Mouse (Mus musculus) erythroid progenitor cell, adult 5-6 weeks (primary cell): Measurements from ENCODE around the gene Mras. TPM values are rescaled to one million over a fixed set of nuclear protein-coding genes. Genes with fewer than 3 reads are reported as not detected.

Experiments used
- ATAC-seq: replicated peaks from 2 replicates; pipeline ENCODE4 v1.8.0; 2016; ENCODE audit warnings: moderate number of reproducible peaks, mild to moderate bottlenecking, moderate TSS enrichment, inconsistent platforms; ENCODE audit not compliant: poor library complexity, low FRiP score, severe bottlenecking
- total RNA-seq, 2 experiments: library from RNA; stranded (forward) in 1 of 2; stranded (reverse) in 1 of 2; fragments of 150-400 nt in 1 of 2; fragments of 186-747, 209-891 nt in 1 of 2; gene quantifications; 2 replicates each; pipeline versions ENCODE4 v1.2.3 to v1.2.4; 2015 to 2017; ENCODE audit warnings: low replicate concordance in 2 of 2

Mras gene
- total RNA-seq, 2 experiments from 2014 or later, result 0.08 to 14.3 TPM

DNA sequence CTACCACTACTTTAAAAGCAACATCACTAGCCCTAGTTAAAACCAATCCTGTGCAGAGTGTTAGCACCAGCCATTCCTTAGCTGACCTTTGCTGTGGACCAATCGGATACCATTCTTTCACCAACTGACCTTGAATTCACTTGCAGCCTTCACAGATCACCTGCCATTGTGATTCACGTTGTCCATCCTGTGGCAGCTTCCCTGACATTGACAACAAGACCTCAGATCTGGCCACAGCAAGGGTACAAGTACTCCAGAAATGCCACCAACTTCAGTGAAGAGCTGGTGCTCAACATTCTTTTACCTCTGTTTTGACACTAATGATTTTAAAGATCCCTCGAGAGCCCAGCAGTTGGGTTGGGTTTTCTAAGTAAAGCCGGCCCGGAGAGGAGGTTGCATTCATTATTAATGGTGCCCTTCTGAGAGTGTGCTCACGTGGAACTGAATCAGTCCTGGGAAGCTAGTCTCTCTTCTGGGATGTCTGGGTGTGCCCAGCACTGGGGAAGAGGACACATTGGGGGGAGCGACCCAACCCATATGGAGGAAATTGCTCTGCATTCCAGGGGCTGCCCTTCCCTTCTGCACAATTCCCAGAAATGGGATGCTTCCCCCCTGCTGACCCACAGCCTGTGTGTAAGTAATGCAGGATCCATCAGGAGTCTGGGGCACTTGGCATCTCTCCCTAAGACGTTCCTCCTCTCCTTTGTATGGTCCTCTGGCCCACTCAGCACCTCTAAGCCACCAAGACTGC, 17.1 kb downstream of the Mras start:
- ATAC-seq, result no peak

DNA sequence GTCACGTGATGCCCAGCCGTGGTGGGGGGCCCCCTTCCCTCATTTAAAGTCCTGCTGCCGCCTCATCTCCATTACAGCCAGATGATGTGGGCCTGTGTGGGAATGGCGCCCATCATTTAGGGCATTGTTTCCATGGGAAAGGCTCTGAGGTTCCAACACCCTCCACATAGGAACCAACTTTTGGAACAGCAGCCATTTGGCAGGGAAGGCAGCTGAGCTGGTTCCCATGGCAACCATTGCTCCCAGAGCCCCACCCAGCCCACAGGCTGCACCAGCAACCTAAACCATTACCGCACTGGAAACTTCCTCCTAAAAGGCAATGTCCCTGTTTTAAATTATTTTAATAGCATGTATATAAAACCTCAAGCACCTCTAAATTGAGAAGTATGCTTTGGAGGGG, 18.8 kb downstream of the Mras start:
- no peak for ATAC-seq

- no peak for ATAC-seq
Measured at GRCm38 (mm10) chr9:99417288-99417846, 19.8 kb downstream of the Mras start.

DNA sequence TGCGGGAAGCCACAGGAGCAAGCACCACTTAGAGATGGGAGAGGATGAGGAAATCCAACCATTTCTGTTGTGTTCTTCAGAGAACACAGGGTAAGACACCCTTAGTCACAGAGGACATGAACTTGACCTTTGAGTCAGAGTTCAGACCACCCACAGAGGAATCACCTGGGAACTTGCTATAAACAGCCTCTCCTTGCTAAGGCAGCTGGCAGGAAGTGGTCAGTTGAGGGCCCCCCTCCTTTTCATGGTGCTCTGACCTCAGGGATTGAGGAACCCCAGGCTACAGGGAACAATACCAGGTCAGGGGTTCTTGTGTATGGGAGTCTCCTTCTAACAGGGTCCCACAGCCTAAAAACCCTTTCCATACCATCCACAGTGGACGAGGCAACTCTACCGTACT, 20.4 kb downstream of the Mras start:
- no peak for ATAC-seq

- no peak for ATAC-seq
Measured at GRCm38 (mm10) chr9:99411785-99412184, 25.4 kb downstream of the Mras start.

DNA sequence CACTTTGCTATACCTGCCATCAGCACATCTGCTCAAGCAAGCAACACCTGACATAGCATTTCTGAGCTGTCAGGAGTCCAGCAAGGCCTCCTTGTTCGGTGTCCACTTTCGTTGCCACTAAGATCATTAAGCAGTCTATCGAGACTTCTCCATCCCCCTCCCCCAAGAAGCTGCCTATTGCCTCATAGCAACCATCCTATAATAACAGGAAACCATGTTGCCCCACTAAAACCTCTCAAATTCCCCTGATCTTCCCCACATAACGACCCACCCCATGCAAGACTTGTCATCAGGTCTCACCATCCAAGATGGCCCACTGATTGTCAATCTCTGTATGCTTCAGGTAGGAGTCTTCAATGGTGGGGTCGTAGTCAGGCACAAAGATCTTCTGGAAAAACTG, 26.1 kb downstream of the Mras start:
- ATAC-seq, result no peak

- ATAC-seq, result no peak
Measured at GRCm38 (mm10) chr9:99409280-99409679, 27.9 kb downstream of the Mras start.

DNA sequence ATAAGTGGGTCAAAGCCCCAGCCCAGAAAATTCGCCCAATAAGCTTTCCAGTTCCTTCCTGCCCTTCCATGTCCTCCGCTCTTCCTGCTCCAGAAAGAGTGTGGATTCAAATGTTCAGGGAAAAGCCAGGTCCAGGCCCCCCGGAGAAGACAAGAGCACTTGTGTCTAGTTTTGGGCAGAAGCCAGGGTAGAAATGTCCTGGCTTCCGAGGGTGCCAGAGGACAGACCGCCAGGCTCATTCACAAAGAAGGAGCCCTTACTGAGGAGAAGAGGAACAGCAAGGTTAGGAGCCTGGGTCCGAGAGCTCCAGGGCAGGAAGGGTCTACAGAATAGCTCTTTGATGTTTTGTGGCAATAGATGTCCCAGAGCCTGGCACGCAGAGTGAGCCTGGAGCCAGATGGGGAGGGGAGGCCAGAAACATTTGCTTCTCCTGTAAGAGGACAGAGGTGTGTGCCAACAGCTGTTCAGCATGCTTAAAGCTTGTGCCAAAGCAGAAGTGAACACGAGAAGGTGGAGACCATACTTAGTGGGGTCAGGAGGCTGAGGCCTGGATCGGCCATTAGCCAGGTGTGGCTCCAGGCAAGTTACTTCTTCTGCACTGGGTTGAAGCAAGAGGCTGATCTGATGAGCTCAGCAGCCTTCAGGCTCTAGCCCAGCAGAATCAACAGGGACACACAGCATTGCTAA, 35.8 kb downstream of the Mras start:
- ATAC-seq, result no peak

- ATAC-seq, result no peak
Measured at GRCm38 (mm10) chr9:99400781-99401180, 36.4 kb downstream of the Mras start.

DNA sequence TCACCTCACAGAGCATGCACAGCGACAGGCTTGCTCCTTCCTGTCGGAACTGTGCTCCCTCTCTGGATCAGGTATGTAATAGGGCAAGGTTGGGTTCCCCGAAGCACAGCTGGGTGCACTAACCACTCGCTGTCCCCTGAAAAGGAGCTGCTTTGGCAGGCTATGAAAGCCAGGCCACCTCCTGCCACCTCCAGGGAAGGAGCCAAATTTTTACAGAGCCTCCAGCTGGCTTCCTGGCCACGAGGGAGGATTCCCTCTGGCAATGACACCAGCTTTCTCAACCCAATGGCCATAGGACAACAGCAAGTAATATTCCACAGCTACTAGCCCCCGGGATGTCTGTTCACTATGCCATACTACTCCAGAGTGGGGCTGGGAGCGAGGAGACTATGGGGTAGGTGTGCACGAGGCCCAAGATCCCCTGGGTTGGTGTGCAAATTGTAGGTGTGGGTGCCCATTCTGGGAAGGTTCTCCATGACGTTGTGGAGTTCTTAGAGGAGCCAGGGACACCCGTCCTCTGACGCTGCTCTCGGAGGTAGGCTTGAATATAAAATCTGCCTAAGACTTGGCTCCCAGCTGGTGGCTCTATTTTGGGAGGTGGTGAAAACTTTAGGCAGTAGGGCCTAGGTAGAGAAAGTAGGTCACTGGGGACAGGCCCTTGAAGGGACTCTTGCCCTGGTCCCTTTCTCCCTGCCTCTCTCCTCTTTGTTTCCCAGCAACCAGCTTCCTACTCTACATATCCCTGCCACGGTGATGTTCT, 39.9 kb downstream of the Mras start:
- ATAC-seq, result no peak

GRCm38 (mm10) chr9:99394366-99394765, 42.8 kb downstream of the Mras start:
- ATAC-seq, result no peak

GRCm38 (mm10) chr9:99393146-99393545, 44.0 kb downstream of the Mras start:
- ATAC-seq, result no peak

GRCm38 (mm10) chr9:99391557-99391956, 45.6 kb downstream of the Mras start:
- no peak for ATAC-seq

- ATAC-seq, result no peak
Measured at GRCm38 (mm10) chr9:99390716-99391115, 46.5 kb downstream of the Mras start.

DNA sequence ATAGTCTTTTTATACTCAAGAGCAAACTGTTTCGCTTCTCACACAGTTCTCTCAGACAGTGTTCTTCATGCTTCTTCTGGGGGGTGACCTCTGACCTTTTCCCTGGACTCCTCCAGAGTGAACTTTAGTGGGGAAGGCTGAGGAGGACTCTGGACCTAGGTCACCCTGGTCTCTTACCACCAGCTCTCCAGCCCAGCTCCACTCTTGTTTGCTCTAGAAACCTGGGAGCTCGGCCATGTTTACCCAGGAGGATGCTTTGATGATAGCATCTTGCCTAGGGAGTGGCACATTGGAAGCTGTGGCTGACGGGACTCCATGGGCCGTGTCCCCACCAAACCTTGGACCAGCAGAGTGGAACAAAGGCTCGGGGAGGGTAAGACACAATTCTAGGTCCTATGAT, 47.0 kb downstream of the Mras start:
- no peak for ATAC-seq

DNA sequence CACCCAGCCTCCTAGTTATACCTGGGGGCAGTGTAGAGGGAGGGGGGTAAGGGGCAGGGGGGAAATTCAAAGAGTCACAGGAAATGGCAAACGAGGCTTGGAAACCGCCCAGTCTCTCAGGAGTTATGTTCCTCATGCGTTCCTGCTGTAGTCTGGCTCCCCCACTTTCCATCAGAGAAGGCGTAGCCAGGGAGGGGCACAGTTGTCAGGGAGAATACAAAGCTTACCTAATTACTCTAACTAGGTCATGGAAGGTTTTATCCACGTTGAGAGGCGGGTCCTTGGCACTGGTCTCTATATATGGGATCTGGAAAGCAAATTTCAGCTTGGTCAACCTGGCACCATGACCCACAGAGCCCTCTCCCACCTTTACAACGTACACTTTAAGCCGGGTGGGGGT, 47.7 kb downstream of the Mras start:
- no peak for ATAC-seq

GRCm38 (mm10) chr9:99388856-99389255, 48.3 kb downstream of the Mras start:
- no peak for ATAC-seq

- no peak for ATAC-seq
Measured at GRCm38 (mm10) chr9:99388078-99388477, 49.1 kb downstream of the Mras start.

DNA sequence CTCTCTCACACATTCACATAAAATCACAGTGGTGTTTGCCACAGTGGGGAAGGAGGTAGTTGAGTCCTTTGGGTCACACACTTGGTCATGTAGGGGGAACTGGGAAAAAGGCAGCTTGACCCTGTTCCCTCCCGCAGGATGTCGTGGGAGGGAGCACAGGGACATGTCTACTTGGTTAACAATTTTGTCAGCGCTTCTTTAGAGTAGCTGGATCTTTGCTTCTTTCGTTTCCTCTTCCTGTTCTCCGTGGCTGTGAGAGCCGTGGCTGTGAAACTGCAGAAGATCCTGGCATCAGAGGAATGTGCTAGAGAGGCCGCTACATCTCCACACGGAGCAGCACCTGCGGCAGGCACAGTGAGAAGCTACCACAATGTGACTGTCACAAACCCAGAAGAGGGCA, 54.6 kb downstream of the Mras start:
- no peak for ATAC-seq

- ATAC-seq, result no peak
Measured at GRCm38 (mm10) chr9:99379194-99379593, 58.0 kb downstream of the Mras start.
